Mouse (Mus musculus) spleen, adult 2 months (tissue): Measurements from ENCODE around the gene Zfp618. TPM values are rescaled to one million over a fixed set of nuclear protein-coding genes. Genes with fewer than 3 reads are reported as not detected.

Experiments used
- DNase-seq, 2 experiments: peaks; one replicate each; pipeline versions ENCODE4 v3.0.0 to v3.0.0-alpha.2; 2012 to 2021; ENCODE audit warnings: low spot score in 2 of 2, low read depth in 1 of 2
- H3K27ac ChIP-seq: fragments of 200-500 bp; 2 replicates; pipeline ENCODE4 v1.5.1; 2012; ENCODE audit warnings: low read length, inconsistent platforms; ENCODE audit not compliant: insufficient read depth
- H3K27me3 ChIP-seq: fragments of 200-500 bp; 2 replicates; pipeline ENCODE4 v1.6.1; 2012; ENCODE audit warnings: mild to moderate bottlenecking, moderate library complexity, low read length, inconsistent platforms; ENCODE audit not compliant: control insufficient read depth, insufficient read depth
- H3K36me3 ChIP-seq: fragments of 200-500 bp; 2 replicates; pipeline ENCODE4 v1.6.1; 2012; ENCODE audit warnings: mild to moderate bottlenecking, low read length, inconsistent platforms; ENCODE audit not compliant: control insufficient read depth, insufficient read depth
- H3K4me1 ChIP-seq: fragments of 200-500 bp; 2 replicates; pipeline ENCODE4 v1.6.1; 2011; ENCODE audit warnings: inconsistent platforms; ENCODE audit not compliant: control insufficient read depth, insufficient read depth, insufficient read length
- H3K4me3 ChIP-seq: fragments of 200-500 bp; 2 replicates; pipeline ENCODE4 v1.5.1; 2011; ENCODE audit warnings: mild to moderate bottlenecking, inconsistent platforms; ENCODE audit not compliant: insufficient read depth, insufficient read length; ENCODE audit errors: extremely low read depth
- CTCF ChIP-seq: fragments of 200-500 bp; IDR thresholded peaks from 2 replicates; pipeline ENCODE4 v1.5.1; 2011; ENCODE audit warnings: mild to moderate bottlenecking, inconsistent platforms; ENCODE audit not compliant: insufficient read depth, insufficient read length, insufficient replicate concordance; ENCODE audit errors: extremely low read depth
- POLR2A ChIP-seq: fragments of 200-500 bp; IDR thresholded peaks from 2 replicates; pipeline ENCODE4 v1.6.1; 2011; ENCODE audit warnings: low read depth, low read length, inconsistent platforms
- WGBS: fragments of 180-500 bp; shearing (Covaris S2); methylation state at CpG from one replicate; pipeline ENCODE4 v1.1.7; 2018; 5-methylcytosine and 5-hydroxymethylcytosine counted together
- polyA plus RNA-seq: library from polyadenylated mRNA; depleted of rRNA; stranded (reverse); fragments of >200 nt; gene quantifications from 2 replicates; pipeline ENCODE4 v1.2.3, GENCODE M21; 2012

The Zfp618 gene
- polyA plus RNA-seq, 1 experiment = 1.4 TPM

DNA sequence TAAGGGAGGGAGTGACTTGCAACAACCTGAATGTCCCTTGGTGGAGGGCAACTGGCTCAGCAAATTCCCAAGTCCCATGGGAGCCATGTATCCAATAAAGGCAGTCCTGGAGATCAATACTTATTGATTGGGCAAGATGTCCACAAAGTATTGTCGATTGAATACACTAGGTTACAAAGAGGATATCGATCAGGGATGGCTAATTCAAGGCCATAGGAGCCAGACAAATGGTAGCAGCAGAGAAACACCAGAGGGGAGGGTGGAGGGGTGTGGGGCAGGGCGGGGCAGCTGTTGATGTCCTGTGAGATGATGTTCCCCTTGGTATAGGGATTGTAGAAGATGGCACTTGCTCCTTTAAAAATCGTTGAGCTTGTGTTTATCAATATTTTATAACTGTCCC, 136.7 kb downstream of the Zfp618 start:
- H3K27ac ChIP-seq = no peak overlapping the region
- no peak for DNase-seq
- TF ChIP-seq POLR2A (no peak), CTCF (no peak)
- H3K27me3 ChIP-seq = no peaks in the 10 kb centered on the region
- 89% methylated on average over 4 of the region's 4 CpGs for WGBS
- no peaks in the 10 kb centered on the region for H3K4me1 ChIP-seq
- H3K4me3 ChIP-seq = no peak overlapping the region
- no peaks in the 10 kb centered on the region for H3K36me3 ChIP-seq

DNA sequence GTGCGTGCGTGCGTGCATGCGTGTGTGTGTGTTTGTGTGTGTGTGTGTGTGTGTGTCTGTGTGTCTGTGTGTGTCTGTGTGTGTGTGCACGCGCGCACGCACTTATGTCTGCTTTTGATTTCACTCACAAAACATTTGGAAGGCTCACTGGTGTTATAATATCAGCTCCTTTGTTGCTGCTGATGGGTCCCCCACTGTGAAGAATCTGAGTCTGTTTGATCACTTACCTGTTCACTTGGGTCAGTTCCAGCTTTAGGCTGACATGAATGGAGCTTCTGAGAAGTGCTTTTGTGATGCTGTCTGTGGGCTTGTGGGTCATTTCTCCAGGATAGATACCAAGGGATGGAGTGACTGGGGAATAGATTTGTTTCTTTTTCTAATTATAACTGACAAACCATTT, 140.3 kb downstream of the Zfp618 start:
- DNase-seq = no peak
- no peaks in the 10 kb centered on the region for H3K4me1 ChIP-seq
- H3K27me3 ChIP-seq = no peaks in the 10 kb centered on the region
- TF ChIP-seq CTCF (no peak), POLR2A (no peak)
- H3K4me3 ChIP-seq = no peak overlapping the region
- H3K27ac ChIP-seq = no peak overlapping the region
- no peaks in the 10 kb centered on the region for H3K36me3 ChIP-seq
- WGBS = 95% methylated on average over 8 of the region's 8 CpGs

GRCm38 (mm10) chr4:63118639-63119437, 153.5 kb downstream of the Zfp618 start:
- H3K27me3 ChIP-seq = no peaks in the 10 kb centered on the region
- peak; percentile 71; the same call in 1 of the 2 replicates for TF ChIP-seq CTCF
- TF ChIP-seq POLR2A = no peak
- WGBS = 69% methylated on average over 5 of the region's 5 CpGs
- no peak overlapping the region for H3K27ac ChIP-seq
- peak; percentile 9 to 61 for DNase-seq
- no peaks in the 10 kb centered on the region for H3K4me1 ChIP-seq
- no peaks in the 10 kb centered on the region for H3K36me3 ChIP-seq
- no peak overlapping the region for H3K4me3 ChIP-seq

DNA sequence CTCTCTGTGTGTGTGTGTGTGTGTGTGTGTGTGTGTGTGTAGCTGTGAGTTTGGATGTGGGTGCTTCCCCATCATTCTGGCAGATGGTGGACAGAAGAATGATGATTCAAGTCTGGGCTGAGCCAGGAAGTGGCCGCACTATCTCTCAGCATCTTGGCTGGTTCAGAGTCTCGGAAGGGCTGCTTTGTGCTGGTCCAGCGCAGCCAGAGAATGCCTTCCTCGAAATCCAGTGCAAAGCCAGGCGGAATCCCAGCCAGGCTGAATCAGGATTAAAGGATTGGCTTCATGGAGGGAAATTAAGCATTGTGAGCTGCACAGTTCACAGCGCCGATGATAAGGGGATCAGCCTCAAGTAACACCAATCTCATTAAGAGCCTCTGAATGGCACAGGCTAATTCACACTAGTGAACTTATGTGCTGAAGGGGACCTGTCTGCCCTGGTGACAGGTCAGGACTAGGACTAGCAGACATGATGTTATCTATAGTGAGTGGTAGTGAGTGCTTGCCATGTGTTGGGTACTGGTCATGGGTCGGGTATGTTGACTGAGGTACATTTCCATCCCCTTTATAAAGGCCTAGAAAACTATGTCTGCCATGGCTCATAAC, 159.6 kb downstream of the Zfp618 start:
- H3K36me3 ChIP-seq = no peaks in the 10 kb centered on the region
- no peaks in the 10 kb centered on the region for H3K4me1 ChIP-seq
- no peak overlapping the region for H3K4me3 ChIP-seq
- no peak for DNase-seq
- TF ChIP-seq POLR2A = no peak
- no peaks in the 10 kb centered on the region for H3K27me3 ChIP-seq
- WGBS = 87% methylated on average over 8 of the region's 8 CpGs
- H3K27ac ChIP-seq = no peak overlapping the region

DNA sequence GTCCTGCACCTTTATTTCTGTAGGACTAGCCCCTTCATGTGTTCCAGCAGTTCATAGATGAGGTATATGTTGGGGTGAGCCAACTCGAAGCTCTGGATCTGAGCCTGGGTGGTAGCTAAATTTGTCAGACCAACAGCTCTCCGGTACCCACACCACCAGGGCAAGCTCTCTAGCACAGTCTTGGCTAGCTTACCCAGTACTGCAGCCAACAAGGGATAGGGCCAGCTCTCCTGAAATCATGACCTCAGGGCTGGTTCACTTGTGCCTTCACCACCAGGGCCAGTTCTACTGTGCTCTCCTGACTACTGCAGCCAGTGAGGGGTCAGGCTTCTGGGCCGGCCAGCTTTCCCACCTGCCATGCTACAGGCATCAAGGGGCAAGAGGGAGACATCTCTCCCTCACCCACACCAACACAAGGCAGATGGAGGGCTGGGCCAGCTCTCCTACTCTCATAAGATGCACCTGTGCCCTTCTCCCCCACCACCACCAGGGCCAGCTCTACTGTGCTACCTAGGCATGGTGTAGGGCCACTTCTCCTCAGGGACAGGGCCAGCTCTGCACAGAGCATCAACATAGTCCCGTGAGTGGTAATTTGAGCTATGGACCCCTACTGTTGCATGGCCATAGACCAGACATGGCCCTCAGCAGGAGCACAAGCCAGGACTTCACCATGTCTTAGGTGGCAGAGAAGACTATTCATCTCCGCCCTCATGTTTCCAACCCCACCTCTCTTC, 164.7 kb downstream of the Zfp618 start:
- Histone ChIP-seq H3K4me3 (no peak overlapping the region), H3K36me3 (no peaks in the 10 kb centered on the region), H3K27ac (no peak overlapping the region), H3K4me1 (no peaks in the 10 kb centered on the region), H3K27me3 (no peaks in the 10 kb centered on the region)
- TF ChIP-seq POLR2A (no peak), CTCF (no peak)
- DNase-seq = no peak
- WGBS = 94% methylated on average over 5 of the region's 5 CpGs

- 93% methylated on average over 6 of the region's 6 CpGs for WGBS
- H3K27me3 ChIP-seq = no peaks in the 10 kb centered on the region
- TF ChIP-seq CTCF = no peak
- TF ChIP-seq POLR2A = no peak
- no peaks in the 10 kb centered on the region for H3K36me3 ChIP-seq
- no peak for DNase-seq
- H3K27ac ChIP-seq = no peak overlapping the region
- H3K4me1 ChIP-seq = no peaks in the 10 kb centered on the region
- H3K4me3 ChIP-seq = no peak overlapping the region
Measured at GRCm38 (mm10) chr4:63147268-63147667, 181.9 kb downstream of the Zfp618 start.
